Comparison of ENCODE assay signal across 1 mouse cellular context in the genomic region with DNA sequence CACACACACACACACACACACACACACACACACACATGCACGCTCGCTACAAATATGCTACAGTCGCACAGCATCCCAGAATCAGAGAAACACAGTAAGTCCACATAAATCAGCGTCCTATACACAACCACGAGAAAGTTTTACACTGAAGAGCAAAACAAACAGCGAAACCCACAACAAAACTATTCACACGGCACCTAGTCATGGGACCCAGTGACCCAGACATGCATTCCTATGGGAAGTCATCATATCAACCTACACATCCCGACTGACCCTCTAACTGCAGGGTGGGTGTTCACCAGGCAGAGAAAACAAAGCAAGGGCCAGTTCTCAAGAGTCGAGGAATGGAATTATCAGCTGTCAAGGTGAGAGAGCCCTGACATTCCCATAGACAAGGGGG.
TF ChIP-seq lines count a peak whose summit lies in the region.

No protein-coding gene starts in this region.

TF ChIP-seq in MEL, 35 proteins besides CTCF, POLR2A, EP300 and RAD21 (continued from another document):
- TF ChIP-seq ZKSCAN1 (IDR thresholded peaks at IDR 0.05; ENCODE audit: low read depth, low read length) = no peak
